Mouse (Mus musculus): Measurements from ENCODE around the gene Agfg2. TPM values are rescaled to one million over a fixed set of nuclear protein-coding genes. Genes with fewer than 3 reads are reported as not detected.
A peak's percentile ranks its signal among the peaks of the same experiment; 100 is the strongest.
"Not testable (repeated sequence)": the region's sequence is repeated elsewhere in the genome, so short reads cannot be mapped to it uniquely, and the experiment has no call there.

Agfg2 gene
- polyA plus RNA-seq (2015; fragmentation: Nextera tagmentation; extraction: Ambion mirVana): 16.5 and 18.1 TPM in 2 replicates

GRCm38 (mm10) chr5:137684294-137685123 lies at the start of gene Agfg2:
TSS of gene Agfg2 (minus strand) at chr5:137684726.
- Histone ChIP-seq H3K4me3 (replicated peaks) (peak within 1 kb of the TSS; percentile 80), H3K4me2 (replicated peaks) (peak within 1 kb of the TSS; percentile 95), H3K27ac (replicated peaks) (peak within 1 kb of the TSS; percentile 58; the same call in 1 of the 2 replicates), H3K4me1 (peaks cover 13% of the 10 kb centered on the region), H3K9me3 (replicated peaks) (no peaks in the 10 kb centered on the region), H3K36me3 (no peaks in the 10 kb centered on the region; the same call in 1 of the 2 replicates), H3K9ac (peak within 1 kb of the TSS; percentile 50), H3K27me3 (no peaks in the 10 kb centered on the region)
- under 1% methylated on average over 61 of the region's 62 CpGs for WGBS
- ATAC-seq (ENCODE audit: insufficient number of reproducible peaks, low FRiP score, low TSS enrichment, low read depth): peak; percentile 100

GRCm38 (mm10) chr5:137733638-137734288 lies 49.2 kb upstream of the Agfg2 start:
- Histone ChIP-seq H3K9ac (no peak overlapping the region), H3K4me2 (replicated peaks) (no peak overlapping the region), H3K27me3 (no peaks in the 10 kb centered on the region), H3K36me3 (peaks cover 51% of the 10 kb centered on the region), H3K4me1 (peaks cover 24% of the 10 kb centered on the region), H3K27ac (replicated peaks) (no peak overlapping the region), H3K4me3 (replicated peaks) (no peak overlapping the region), H3K9me3 (replicated peaks) (no peaks in the 10 kb centered on the region)
- ATAC-seq (ENCODE audit: insufficient number of reproducible peaks, low FRiP score, low TSS enrichment, low read depth): no peak
- 87% methylated on average over 12 of the region's 12 CpGs for WGBS

- H3K27me3 ChIP-seq: no peaks in the 10 kb centered on the region
- H3K4me3 ChIP-seq (replicated peaks): no peak overlapping the region
- no peak overlapping the region for H3K4me2 ChIP-seq (replicated peaks)
- H3K9ac ChIP-seq: no peak overlapping the region
- no peaks in the 10 kb centered on the region for H3K9me3 ChIP-seq (replicated peaks)
- H3K36me3 ChIP-seq: 0 out of 2 replicates have a peak, but pooled peaks cover 7% of the 10 kb centered on the region
- ATAC-seq (ENCODE audit: insufficient number of reproducible peaks, low FRiP score, low TSS enrichment, low read depth): no peak
- WGBS: 62% methylated on average over 6 of the region's 6 CpGs
- no peaks in the 10 kb centered on the region for H3K4me1 ChIP-seq
- no peak overlapping the region for H3K27ac ChIP-seq (replicated peaks)
Measured at GRCm38 (mm10) chr5:137726767-137727166, 42.2 kb upstream of the Agfg2 start.

- Histone ChIP-seq H3K4me1 (0 out of 2 replicates have a peak, but pooled peaks cover 4% of the 10 kb centered on the region), H3K4me3 (replicated peaks) (no peak overlapping the region), H3K27ac (replicated peaks) (no peak overlapping the region), H3K27me3 (no peaks in the 10 kb centered on the region), H3K9ac (no peak overlapping the region), H3K36me3 (no peaks in the 10 kb centered on the region), H3K9me3 (replicated peaks) (no peaks in the 10 kb centered on the region), H3K4me2 (replicated peaks) (no peak overlapping the region)
- no peak for ATAC-seq (ENCODE audit: insufficient number of reproducible peaks, low FRiP score, low TSS enrichment, low read depth)
- WGBS: 77% methylated on average over 5 of the region's 5 CpGs
Measured at GRCm38 (mm10) chr5:137723840-137724239, 39.3 kb upstream of the Agfg2 start.

GRCm38 (mm10) chr5:137720558-137721164 lies 36.1 kb upstream of the Agfg2 start:
- Histone ChIP-seq H3K4me3 (replicated peaks) (0 out of 2 replicates have a peak overlapping the region, but pooled peaks have one; percentile 11), H3K4me2 (replicated peaks) (peak overlapping the region; percentile 36)
- H3K9ac ChIP-seq; H3K4me1 ChIP-seq; H3K27me3 ChIP-seq; H3K36me3 ChIP-seq; H3K27ac ChIP-seq (replicated peaks); ATAC-seq (ENCODE audit: insufficient number of reproducible peaks, low FRiP score, low TSS enrichment, low read depth); H3K9me3 ChIP-seq (replicated peaks): not testable (repeated sequence)
- 12% methylated on average over 11 of the region's 16 CpGs for WGBS

DNA sequence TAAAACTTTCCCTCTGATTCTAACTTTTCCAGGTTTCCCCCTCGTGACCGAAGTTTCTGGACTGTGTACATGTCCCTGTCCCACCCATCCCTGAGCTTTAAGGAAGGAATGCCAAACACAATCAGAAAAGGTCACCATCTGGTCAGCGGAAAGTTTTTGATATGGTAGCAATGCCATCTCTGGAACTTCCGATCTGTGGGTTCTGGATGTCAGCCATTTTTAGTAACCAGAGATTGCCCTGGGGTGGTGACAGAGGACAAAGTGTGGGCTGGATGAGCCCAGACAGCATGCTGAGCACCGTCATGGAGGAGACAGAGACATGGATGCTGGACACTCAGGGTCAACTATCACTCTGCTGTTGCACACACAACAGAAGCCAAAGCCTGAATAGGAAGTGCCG lies 34.6 kb upstream of the Agfg2 start:
- Histone ChIP-seq H3K27ac (replicated peaks) (no peak overlapping the region), H3K9ac (no peak overlapping the region), H3K27me3 (no peaks in the 10 kb centered on the region), H3K4me2 (replicated peaks) (no peak overlapping the region), H3K4me1 (0 out of 2 replicates have a peak, but pooled peaks cover 4% of the 10 kb centered on the region), H3K9me3 (replicated peaks) (no peaks in the 10 kb centered on the region), H3K4me3 (replicated peaks) (no peak overlapping the region), H3K36me3 (no peaks in the 10 kb centered on the region)
- ATAC-seq (ENCODE audit: insufficient number of reproducible peaks, low FRiP score, low TSS enrichment, low read depth): no peak
- 76% methylated on average over 6 of the region's 6 CpGs for WGBS

GRCm38 (mm10) chr5:137718020-137718790 lies 33.7 kb upstream of the Agfg2 start:
- 51% methylated on average over 8 of the region's 8 CpGs for WGBS
- H3K4me3 ChIP-seq (replicated peaks): no peak overlapping the region
- H3K4me2 ChIP-seq (replicated peaks): no peak overlapping the region
- no peak overlapping the region for H3K27ac ChIP-seq (replicated peaks)
- H3K27me3 ChIP-seq: no peaks in the 10 kb centered on the region
- H3K9ac ChIP-seq: no peak overlapping the region
- 0 out of 2 replicates have a peak, but pooled peaks cover 4% of the 10 kb centered on the region for H3K4me1 ChIP-seq
- ATAC-seq (ENCODE audit: insufficient number of reproducible peaks, low FRiP score, low TSS enrichment, low read depth): no peak
- H3K9me3 ChIP-seq (replicated peaks): no peaks in the 10 kb centered on the region
- H3K36me3 ChIP-seq: no peaks in the 10 kb centered on the region

GRCm38 (mm10) chr5:137715685-137716084 lies 31.2 kb upstream of the Agfg2 start:
- H3K36me3 ChIP-seq: no peaks in the 10 kb centered on the region
- 33% methylated on average over 8 of the region's 8 CpGs for WGBS
- no peak overlapping the region for H3K4me2 ChIP-seq (replicated peaks)
- no peak for ATAC-seq (ENCODE audit: insufficient number of reproducible peaks, low FRiP score, low TSS enrichment, low read depth)
- no peaks in the 10 kb centered on the region for H3K27me3 ChIP-seq
- no peak overlapping the region for H3K4me3 ChIP-seq (replicated peaks)
- 0 out of 2 replicates have a peak, but pooled peaks cover 2% of the 10 kb centered on the region for H3K4me1 ChIP-seq
- no peak overlapping the region for H3K27ac ChIP-seq (replicated peaks)
- H3K9ac ChIP-seq: no peak overlapping the region
- H3K9me3 ChIP-seq (replicated peaks): no peaks in the 10 kb centered on the region

DNA sequence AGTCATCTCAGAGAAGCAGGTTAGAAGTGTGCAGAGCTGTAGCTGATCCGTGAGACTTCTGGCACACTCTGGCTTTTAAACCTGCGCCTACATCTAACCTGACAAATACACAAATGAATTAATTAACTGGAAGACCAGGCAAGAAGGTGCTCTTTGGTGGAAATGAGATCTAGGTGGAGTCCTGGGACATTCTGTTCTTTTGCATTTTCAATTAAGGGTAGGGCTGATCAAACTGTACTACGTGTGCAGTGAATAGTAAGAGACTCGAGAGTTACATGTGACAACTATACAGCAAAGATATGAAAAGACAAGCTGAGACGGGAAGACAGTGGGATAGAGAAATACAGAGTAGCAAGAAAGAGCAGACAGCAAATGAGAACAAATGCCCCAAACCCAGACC lies 28.9 kb upstream of the Agfg2 start:
- no peak for ATAC-seq (ENCODE audit: insufficient number of reproducible peaks, low FRiP score, low TSS enrichment, low read depth)
- no peak overlapping the region for H3K4me2 ChIP-seq (replicated peaks)
- no peak overlapping the region for H3K9ac ChIP-seq
- H3K27ac ChIP-seq (replicated peaks): no peak overlapping the region; the same call in 1 of the 2 replicates
- no peaks in the 10 kb centered on the region for H3K9me3 ChIP-seq (replicated peaks)
- WGBS: 65% methylated on average over 5 of the region's 5 CpGs
- no peaks in the 10 kb centered on the region for H3K4me1 ChIP-seq
- no peaks in the 10 kb centered on the region for H3K27me3 ChIP-seq
- H3K36me3 ChIP-seq: no peaks in the 10 kb centered on the region
- no peak overlapping the region for H3K4me3 ChIP-seq (replicated peaks)

GRCm38 (mm10) chr5:137706913-137707633 lies 22.5 kb upstream of the Agfg2 start:
- no peak overlapping the region for H3K4me2 ChIP-seq (replicated peaks)

More at GRCm38 (mm10) chr5:137706913-137707633, 22.5 kb upstream of the Agfg2 start:
- Histone ChIP-seq H3K4me1 (no peaks in the 10 kb centered on the region), H3K27me3 (no peaks in the 10 kb centered on the region), H3K27ac (replicated peaks) (peak overlapping the region; percentile 63), H3K4me3 (replicated peaks) (no peak overlapping the region), H3K9me3 (replicated peaks) (no peaks in the 10 kb centered on the region), H3K9ac (no peak overlapping the region), H3K36me3 (no peaks in the 10 kb centered on the region)
- WGBS: 58% methylated on average over 12 of the region's 12 CpGs
- peak; percentile 82; the same call in 1 of the 2 replicates for ATAC-seq (ENCODE audit: insufficient number of reproducible peaks, low FRiP score, low TSS enrichment, low read depth)
